Mouse (Mus musculus): ENCODE results near the gene Pds5b.

GRCm38 (mm10) chr5:150702714-150703113 lies 29.2 kb downstream of the Pds5b start:
- TF ChIP-seq CTCF (IDR thresholded peaks at IDR 0.05; ENCODE audit: borderline replicate concordance, insufficient read depth, low read depth, low read length) (no peak), POLR2A (IDR thresholded peaks at IDR 0.05; ENCODE audit: borderline replicate concordance, insufficient read depth, low read length) (no peak)

Data from cerebellum, adult 2 months (tissue).